ENCODE assay signal across 7 mouse cellular contexts in the genomic region with DNA sequence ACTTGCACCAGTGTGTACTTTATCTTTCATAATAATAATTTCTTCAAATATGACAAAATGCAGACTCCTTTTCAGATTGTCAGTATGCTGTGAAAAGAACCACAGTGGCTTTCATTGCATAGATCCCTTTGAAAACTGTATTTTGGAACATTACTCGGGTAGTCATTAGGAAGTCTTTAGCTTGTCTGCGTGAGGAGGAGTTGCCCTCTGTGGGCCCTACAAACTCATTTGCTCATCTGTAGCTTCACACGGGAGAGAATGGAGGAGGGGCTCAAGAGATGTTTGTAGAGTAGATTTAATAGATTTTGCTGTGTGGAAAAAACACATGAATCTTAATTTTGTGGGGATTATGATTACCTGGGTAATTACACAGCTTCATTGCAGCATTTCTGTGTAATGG. TPM values are rescaled to one million over a fixed set of nuclear protein-coding genes. Genes with fewer than 3 reads are reported as not detected.
DNase-seq lines count a peak whose midpoint lies in the region; ATAC-seq lines count a peak whose summit lies in the region.

No protein-coding gene starts in this region.

- no peaks in the 10 kb centered on the region for H3K9me3 ChIP-seq in lung, embryonic 16.5 days (ENCODE audit: control insufficient read depth, low read length)
- H3K9me3 ChIP-seq in embryonic facial prominence, embryonic 13.5 days: no peaks in the 10 kb centered on the region
- no peaks in the 10 kb centered on the region for H3K9me3 ChIP-seq in limb, embryonic 10.5 days (replicated peaks)
- no peaks in the 10 kb centered on the region for H3K9me3 ChIP-seq in stomach, embryonic 14.5 days (ENCODE audit: control insufficient read depth, low read depth, low read length)

- no peaks in the 10 kb centered on the region for H3K27me3 ChIP-seq in lung, embryonic 16.5 days (ENCODE audit: control insufficient read depth, insufficient read depth, low read depth, low read length)
- H3K27me3 ChIP-seq in embryonic facial prominence, embryonic 13.5 days: no peaks in the 10 kb centered on the region
- H3K27me3 ChIP-seq in limb, embryonic 10.5 days (ENCODE audit: low read depth, poor library complexity, severe bottlenecking): no peaks in the 10 kb centered on the region
- no peaks in the 10 kb centered on the region for H3K27me3 ChIP-seq in stomach, embryonic 14.5 days (ENCODE audit: control insufficient read depth, insufficient read depth, low read length)

- peaks cover 19% of the 10 kb centered on the region for H3K4me1 ChIP-seq in lung, embryonic 16.5 days (replicated peaks; ENCODE audit: control insufficient read depth, insufficient read depth, low read length)
- H3K4me1 ChIP-seq in embryonic facial prominence, embryonic 13.5 days: peaks cover 35% of the 10 kb centered on the region
- peaks cover 27% of the 10 kb centered on the region for H3K4me1 ChIP-seq in limb, embryonic 10.5 days
- peaks cover 20% of the 10 kb centered on the region; the same call in 1 of the 2 replicates for H3K4me1 ChIP-seq in stomach, embryonic 14.5 days (ENCODE audit: control insufficient read depth, insufficient read depth, low read length)

- H3K36me3 ChIP-seq in lung, embryonic 16.5 days (ENCODE audit: control insufficient read depth, insufficient read depth, low read length): no peaks in the 10 kb centered on the region
- no peaks in the 10 kb centered on the region for H3K36me3 ChIP-seq in embryonic facial prominence, embryonic 13.5 days
- no peaks in the 10 kb centered on the region for H3K36me3 ChIP-seq in limb, embryonic 10.5 days
- H3K36me3 ChIP-seq in stomach, embryonic 14.5 days (ENCODE audit: control insufficient read depth, insufficient read depth, low read length): no peaks in the 10 kb centered on the region

- no peak for ATAC-seq in lung, embryonic 16.5 days (ENCODE audit: low read depth)
- no peak for ATAC-seq in embryonic facial prominence, embryonic 13.5 days (ENCODE audit: insufficient number of reproducible peaks, insufficient read depth, low FRiP score, low TSS enrichment, low read depth)
- ATAC-seq in stomach, embryonic 14.5 days (ENCODE audit: insufficient number of reproducible peaks, insufficient read depth, low FRiP score, low read depth): no peak

- 0% methylated on average over 3 of the region's 3 CpGs for WGBS in lung, embryonic 16.5 days
- WGBS in embryonic facial prominence, embryonic 13.5 days: under 1% methylated on average over 3 of the region's 3 CpGs
- WGBS in limb, embryonic 10.5 days: 3% methylated on average over 3 of the region's 3 CpGs
- WGBS in stomach, embryonic 14.5 days: 3% methylated on average over 3 of the region's 3 CpGs

- no peak for DNase-seq in lung, postnatal 36 days
- DNase-seq in limb, embryonic 10.5 days (ENCODE audit: low spot score): no peak
- no peak for DNase-seq in layer of hippocampus, adult 9-11 months
- DNase-seq in adrenal gland, postnatal 10 days: no peak

- H3K4me3 ChIP-seq in lung, embryonic 16.5 days (ENCODE audit: low read length): peak overlapping the region; percentile 91
- peak overlapping the region; percentile 94 for H3K4me3 ChIP-seq in embryonic facial prominence, embryonic 13.5 days
- H3K4me3 ChIP-seq in limb, embryonic 10.5 days: peak overlapping the region; percentile 86
- H3K4me3 ChIP-seq in stomach, embryonic 14.5 days (ENCODE audit: low read depth, low read length): peak overlapping the region; percentile 91

- peak overlapping the region; percentile 99 for H3K9ac ChIP-seq in lung, embryonic 16.5 days (ENCODE audit: low read length)
- H3K9ac ChIP-seq in embryonic facial prominence, embryonic 13.5 days: peak overlapping the region; percentile 99
- H3K9ac ChIP-seq in stomach, embryonic 14.5 days (replicated peaks; ENCODE audit: low read depth, low read length): no peak overlapping the region

- H3K4me2 ChIP-seq in lung, embryonic 16.5 days (ENCODE audit: low read depth, low read length): peak overlapping the region; percentile 77
- peak overlapping the region; percentile 66 for H3K4me2 ChIP-seq in embryonic facial prominence, embryonic 13.5 days
- H3K4me2 ChIP-seq in stomach, embryonic 14.5 days (replicated peaks; ENCODE audit: low read depth, low read length): peak overlapping the region; percentile 59

- H3K27ac ChIP-seq in lung, embryonic 16.5 days (ENCODE audit: low read length): no peak overlapping the region
- H3K27ac ChIP-seq in embryonic facial prominence, embryonic 13.5 days: no peak overlapping the region
- H3K27ac ChIP-seq in limb, embryonic 10.5 days: no peak overlapping the region
- H3K27ac ChIP-seq in stomach, embryonic 14.5 days (ENCODE audit: low read length): no peak overlapping the region

RNA-seq across cellular contexts. Expression of a gene that starts 2.6 kb away (rescaled TPM):
- polyA plus RNA-seq in lung, embryonic 16.5 days (2015; fragmentation: Nextera tagmentation; extraction: Ambion mirVana): 105 and 115 TPM in 2 replicates
- 144 and 157 TPM in 2 replicates for polyA plus RNA-seq in embryonic facial prominence, embryonic 13.5 days (2015; fragmentation: Nextera tagmentation; extraction: Ambion mirVana)
- polyA plus RNA-seq in limb, embryonic 10.5 days (2016; fragmentation: Nextera tagmentation; extraction: Ambion mirVana): 118 and 132 TPM in 2 replicates
- polyA plus RNA-seq in stomach, embryonic 14.5 days (2014; fragmentation: Nextera tagmentation; extraction: Ambion mirVana): 142 and 146 TPM in 2 replicates
- 100 to 1,000 TPM; 111 to 116 TPM for total RNA-seq in adrenal gland, postnatal 10 days (2021)
